In genomic region chr11:53308251-53308864, GRCm38 (mm10) we compare ENCODE assay signal across 8 mouse cellular contexts. TPM values are rescaled to one million over a fixed set of nuclear protein-coding genes. Genes with fewer than 3 reads are reported as not detected.
DNase-seq lines count a peak whose midpoint lies in the region; ATAC-seq and TF ChIP-seq lines count a peak whose summit lies in the region.

No protein-coding gene starts in this region.

- no peak for ATAC-seq in hindbrain, embryonic 13.5 days (ENCODE audit: low FRiP score)

- peak overlapping the region; percentile 82 for H3K27ac ChIP-seq in layer of hippocampus, adult 2 months
- H3K27ac ChIP-seq in olfactory bulb, adult 2 months (ENCODE audit: insufficient read depth, low read depth, low read length) = peak overlapping the region; percentile 56
- H3K27ac ChIP-seq in hindbrain, embryonic 13.5 days = no peak overlapping the region

- no peak overlapping the region for H3K9ac ChIP-seq in hindbrain, embryonic 13.5 days

- H3K4me3 ChIP-seq in layer of hippocampus, adult 2 months = no peak overlapping the region
- no peak overlapping the region for H3K4me3 ChIP-seq in olfactory bulb, adult 2 months (ENCODE audit: insufficient read depth, low read depth, low read length)
- no peak overlapping the region for H3K4me3 ChIP-seq in hindbrain, embryonic 13.5 days

- H3K4me1 ChIP-seq in olfactory bulb, adult 2 months (ENCODE audit: control insufficient read depth, insufficient read depth, low read length) = no peaks in the 10 kb centered on the region; the same call in 1 of the 2 replicates
- no peaks in the 10 kb centered on the region for H3K4me1 ChIP-seq in hindbrain, embryonic 13.5 days (replicated peaks)

- TF ChIP-seq POLR2A in olfactory bulb, adult 2 months (IDR thresholded peaks at IDR 0.05; ENCODE audit: insufficient read depth, low read depth, low read length) = no peak

- no peaks in the 10 kb centered on the region for H3K27me3 ChIP-seq in hindbrain, embryonic 13.5 days

- no peak overlapping the region for H3K4me2 ChIP-seq in hindbrain, embryonic 13.5 days

- no peak for DNase-seq in layer of hippocampus, adult 2 months (ENCODE audit: low spot score in 2 of 2)
- no peak for DNase-seq in layer of hippocampus, adult 18-20 months (ENCODE audit: low spot score in 2 of 2)
- DNase-seq in heart, adult 18-20 months = peak; percentile 81 to 85
- DNase-seq in kidney, postnatal 10 days = peak; percentile 72
- no peak for DNase-seq in cerebellum, adult 9-10 months
- DNase-seq in cerebellum, postnatal 4 days (ENCODE audit: low spot score in 2 of 2) = no peak

- H3K36me3 ChIP-seq in hindbrain, embryonic 13.5 days = no peaks in the 10 kb centered on the region

- H3K9me3 ChIP-seq in hindbrain, embryonic 13.5 days = no peaks in the 10 kb centered on the region

- TF ChIP-seq CTCF in layer of hippocampus, adult 2 months (conservative IDR thresholded peaks at IDR 0.05) = no peak
- TF ChIP-seq CTCF in olfactory bulb, adult 2 months (IDR thresholded peaks at IDR 0.05; ENCODE audit: insufficient read depth, low read depth, low read length) = no peak

RNA-seq across cellular contexts. Expression of gene Hspa4, which starts 8.1 kb away (rescaled TPM):
- total RNA-seq in layer of hippocampus, adult 2 months (2021) = 100 to 1,000 TPM; 165 to 179 TPM
- 100 to 1,000 TPM; 178 to 180 TPM for total RNA-seq in layer of hippocampus, adult 18-20 months (2021)
- total RNA-seq in heart, adult 18-20 months (2021) = 100 to 1,000 TPM; 121 to 131 TPM
- 708 TPM in 1 of 2 replicates, not detected in the other for polyA plus RNA-seq in olfactory bulb, adult 2 months (2012; ENCODE audit: insufficient read depth, insufficient read length, low replicate concordance, missing spikeins)
- polyA plus RNA-seq in hindbrain, embryonic 13.5 days (2015; fragmentation: Nextera tagmentation; extraction: Ambion mirVana) = 51.5 and 52.8 TPM in 2 replicates

RNA-seq across cellular contexts. Expression of gene Zcchc10, which starts 16.1 kb away (rescaled TPM):
- 10 to 100 TPM; 11.2 to 12.6 TPM for total RNA-seq in layer of hippocampus, adult 2 months (2021)
- total RNA-seq in layer of hippocampus, adult 18-20 months (2021) = 10 to 100 TPM; 11.0 to 11.8 TPM
- 1 to 10 TPM; 6.1 to 6.6 TPM for total RNA-seq in heart, adult 18-20 months (2021)
- not detected in 2 replicates for polyA plus RNA-seq in olfactory bulb, adult 2 months (2012; ENCODE audit: insufficient read depth, insufficient read length, low replicate concordance, missing spikeins)
- 16.1 and 17.8 TPM in 2 replicates for polyA plus RNA-seq in hindbrain, embryonic 13.5 days (2015; fragmentation: Nextera tagmentation; extraction: Ambion mirVana)

RNA-seq across cellular contexts. Expression of gene Aff4, which starts 42.3 kb away (rescaled TPM):
- 100 to 1,000 TPM; 241 to 245 TPM for total RNA-seq in layer of hippocampus, adult 2 months (2021)
- 100 to 1,000 TPM; 236 to 237 TPM for total RNA-seq in layer of hippocampus, adult 18-20 months (2021)
- total RNA-seq in heart, adult 18-20 months (2021) = 10 to 100 TPM; 50.8 to 83.3 TPM
- 856 and 1,023 TPM in 2 replicates for polyA plus RNA-seq in olfactory bulb, adult 2 months (2012; ENCODE audit: insufficient read depth, insufficient read length, low replicate concordance, missing spikeins)
- polyA plus RNA-seq in hindbrain, embryonic 13.5 days (2015; fragmentation: Nextera tagmentation; extraction: Ambion mirVana) = 71.5 and 73.4 TPM in 2 replicates

Comparison
In these comparisons a context has a peak if more than half of its experiments do, and no peak if none do; other contexts are left out.
1. DNase-seq: peak in heart, adult 18-20 months (2 of 2) and kidney, postnatal 10 days (single experiment); none in layer of hippocampus, adult 2 months (0 of 2), layer of hippocampus, adult 18-20 months (0 of 2), cerebellum, adult 9-10 months (single experiment) and cerebellum, postnatal 4 days (0 of 2).